Mouse (Mus musculus) embryonic fibroblast, embryonic 13.5 days (primary cell): ENCODE data around the gene Zfp366. TPM values are rescaled to one million over a fixed set of nuclear protein-coding genes. Genes with fewer than 3 reads are reported as not detected.

Source experiments
- H3K27ac ChIP-seq: 2 replicates; pipeline ENCODE4 v1.5.1; 2012; ENCODE audit warnings: low read length, control low read depth, inconsistent platforms; ENCODE audit not compliant: insufficient read depth
- H3K4me1 ChIP-seq: 2 replicates; pipeline ENCODE4 v1.6.1; 2011; ENCODE audit warnings: low read length; ENCODE audit not compliant: control insufficient read depth, insufficient read depth
- H3K4me3 ChIP-seq: 2 replicates; pipeline ENCODE4 v1.5.1; 2011; ENCODE audit warnings: mild to moderate bottlenecking, control low read depth, low read length; ENCODE audit not compliant: insufficient read depth
- CTCF ChIP-seq: IDR thresholded peaks from 2 replicates; pipeline ENCODE4 v1.5.1; 2011; ENCODE audit warnings: mild to moderate bottlenecking, control low read depth, low read length, moderate library complexity, borderline replicate concordance; ENCODE audit not compliant: insufficient read depth
- POLR2A ChIP-seq: IDR thresholded peaks from 2 replicates; pipeline ENCODE4 v1.6.1; 2011; ENCODE audit warnings: low read depth, mild to moderate bottlenecking, control low read depth, low read length, moderate library complexity
- polyA plus RNA-seq: library from polyadenylated mRNA; stranded (reverse); fragments of >200 nt; gene quantifications from 2 replicates; pipeline ENCODE4 v1.2.4, GENCODE M21; 2011; ENCODE audit warnings: low read depth; ENCODE audit not compliant: missing spikeins, insufficient read length

The Zfp366 gene
- polyA plus RNA-seq, 1 experiment: not detected

- TF ChIP-seq CTCF: no peak
- no peak for TF ChIP-seq POLR2A
- Histone ChIP-seq H3K4me3 (no peak overlapping the region), H3K4me1 (no peaks in the 10 kb centered on the region), H3K27ac (no peak overlapping the region)
These were observed 1.7 kb downstream of the Zfp366 start for GRCm38 (mm10) chr13:99186138-99186853.

GRCm38 (mm10) chr13:99186859-99187258 lies 2.2 kb downstream of the Zfp366 start:
- TF ChIP-seq POLR2A: no peak
- TF ChIP-seq CTCF: no peak
- Histone ChIP-seq H3K4me3 (no peak overlapping the region), H3K4me1 (no peaks in the 10 kb centered on the region), H3K27ac (no peak overlapping the region)

GRCm38 (mm10) chr13:99187456-99187855 lies 2.8 kb downstream of the Zfp366 start:
- Histone ChIP-seq H3K27ac (no peak overlapping the region), H3K4me1 (no peaks in the 10 kb centered on the region), H3K4me3 (no peak overlapping the region)
- TF ChIP-seq CTCF (no peak), POLR2A (no peak)

GRCm38 (mm10) chr13:99188625-99189024 lies 4.0 kb downstream of the Zfp366 start:
- Histone ChIP-seq H3K4me1 (no peaks in the 10 kb centered on the region), H3K4me3 (no peak overlapping the region), H3K27ac (no peak overlapping the region)
- no peak for TF ChIP-seq POLR2A
- TF ChIP-seq CTCF: no peak

- Histone ChIP-seq H3K27ac (no peak overlapping the region), H3K4me1 (peaks cover 3% of the 10 kb centered on the region; the same call in 1 of the 2 replicates), H3K4me3 (no peak overlapping the region)
- no peak for TF ChIP-seq CTCF
- no peak for TF ChIP-seq POLR2A
These were observed 5.0 kb downstream of the Zfp366 start for GRCm38 (mm10) chr13:99189671-99190070.

GRCm38 (mm10) chr13:99190466-99190865 lies 5.8 kb downstream of the Zfp366 start:
- no peak for TF ChIP-seq CTCF
- no peak for TF ChIP-seq POLR2A
- Histone ChIP-seq H3K4me3 (no peak overlapping the region), H3K27ac (no peak overlapping the region), H3K4me1 (peaks cover 3% of the 10 kb centered on the region)

- no peak overlapping the region for H3K4me3 ChIP-seq
- H3K4me1 ChIP-seq: peaks cover 3% of the 10 kb centered on the region
- H3K27ac ChIP-seq: no peak overlapping the region
- no peak for TF ChIP-seq CTCF
- no peak for TF ChIP-seq POLR2A
These were observed 6.4 kb downstream of the Zfp366 start for GRCm38 (mm10) chr13:99191063-99191462.

- TF ChIP-seq CTCF: no peak
- TF ChIP-seq POLR2A: no peak
- Histone ChIP-seq H3K4me3 (no peak overlapping the region), H3K4me1 (peaks cover 3% of the 10 kb centered on the region), H3K27ac (no peak overlapping the region)
These were observed 11.7 kb downstream of the Zfp366 start for GRCm38 (mm10) chr13:99196314-99196713.

- Histone ChIP-seq H3K27ac (no peak overlapping the region), H3K4me1 (peaks cover 3% of the 10 kb centered on the region), H3K4me3 (no peak overlapping the region)
- TF ChIP-seq POLR2A (no peak), CTCF (no peak)
These were observed 12.2 kb downstream of the Zfp366 start for GRCm38 (mm10) chr13:99196865-99197264.

- Histone ChIP-seq H3K4me1 (no peaks in the 10 kb centered on the region), H3K27ac (no peak overlapping the region), H3K4me3 (no peak overlapping the region)
- no peak for TF ChIP-seq POLR2A
- no peak for TF ChIP-seq CTCF
These were observed 17.3 kb downstream of the Zfp366 start for GRCm38 (mm10) chr13:99201647-99202574.
